Mouse (Mus musculus): ENCODE measurements around the gene Uqcrc1.
A peak's percentile ranks its signal among the peaks of the same experiment; 100 is the strongest.

Uqcrc1 gene

DNA sequence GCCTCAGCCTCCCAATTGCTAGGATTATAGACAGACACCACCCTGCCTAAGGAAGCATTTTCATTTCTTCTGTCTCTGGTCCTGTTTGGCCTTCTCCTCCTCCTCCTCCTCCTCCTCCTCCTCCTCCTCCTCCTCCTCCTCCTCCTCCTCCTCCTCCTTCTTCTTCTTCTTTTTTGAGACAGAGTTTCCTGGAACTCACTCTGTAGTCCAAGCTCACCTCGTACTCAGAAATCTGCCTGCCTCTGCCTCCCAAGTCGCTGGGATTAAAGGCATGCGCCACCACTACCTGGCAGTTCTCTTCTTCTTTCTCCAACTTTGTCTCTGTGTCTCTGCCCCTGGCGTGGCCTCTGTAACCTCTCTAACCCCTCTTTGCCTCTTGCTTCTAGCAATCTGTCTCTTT, 49.3 kb downstream of the Uqcrc1 start, which contains the start of gene Ucn2:
Gene Ucn2, plus strand, starts transcription at position 301 of the 400 bp plus-strand sequence.
- DNase-seq (ENCODE audit: low read depth, low spot score), result no peak

DNA sequence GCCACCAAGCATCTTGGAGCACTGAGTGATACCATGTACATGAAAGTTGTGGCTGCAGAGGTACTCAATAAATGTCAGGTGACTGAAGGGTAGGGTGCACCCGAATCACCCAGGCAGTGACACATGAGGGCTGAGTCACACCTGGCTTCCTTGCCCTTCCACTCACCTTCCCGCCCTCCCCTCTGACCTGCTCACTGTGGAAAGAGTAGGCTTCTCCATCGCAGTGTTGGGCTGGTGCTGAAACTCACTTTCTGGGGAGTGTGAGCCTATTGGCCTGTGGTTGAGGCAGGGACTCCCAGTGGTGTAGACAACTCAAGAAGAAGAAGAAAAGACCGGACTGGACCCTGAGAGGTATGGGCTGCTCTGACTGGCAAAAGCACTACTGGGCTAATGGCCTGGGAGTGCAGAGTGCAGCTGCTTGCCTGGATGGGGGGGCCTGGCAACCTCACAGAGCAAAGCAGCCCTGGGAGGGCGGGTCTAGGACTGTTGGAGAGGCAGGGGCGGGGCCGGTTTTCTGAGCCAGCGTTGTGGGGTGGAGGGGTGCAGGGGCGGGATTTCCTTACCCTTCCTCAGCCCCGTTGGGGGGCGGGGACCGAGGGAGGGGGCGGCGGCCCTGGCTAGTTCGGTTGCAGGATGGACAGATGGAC, 51.4 kb downstream of the Uqcrc1 start:
- no peak for DNase-seq (ENCODE audit: low read depth, low spot score)

DNA sequence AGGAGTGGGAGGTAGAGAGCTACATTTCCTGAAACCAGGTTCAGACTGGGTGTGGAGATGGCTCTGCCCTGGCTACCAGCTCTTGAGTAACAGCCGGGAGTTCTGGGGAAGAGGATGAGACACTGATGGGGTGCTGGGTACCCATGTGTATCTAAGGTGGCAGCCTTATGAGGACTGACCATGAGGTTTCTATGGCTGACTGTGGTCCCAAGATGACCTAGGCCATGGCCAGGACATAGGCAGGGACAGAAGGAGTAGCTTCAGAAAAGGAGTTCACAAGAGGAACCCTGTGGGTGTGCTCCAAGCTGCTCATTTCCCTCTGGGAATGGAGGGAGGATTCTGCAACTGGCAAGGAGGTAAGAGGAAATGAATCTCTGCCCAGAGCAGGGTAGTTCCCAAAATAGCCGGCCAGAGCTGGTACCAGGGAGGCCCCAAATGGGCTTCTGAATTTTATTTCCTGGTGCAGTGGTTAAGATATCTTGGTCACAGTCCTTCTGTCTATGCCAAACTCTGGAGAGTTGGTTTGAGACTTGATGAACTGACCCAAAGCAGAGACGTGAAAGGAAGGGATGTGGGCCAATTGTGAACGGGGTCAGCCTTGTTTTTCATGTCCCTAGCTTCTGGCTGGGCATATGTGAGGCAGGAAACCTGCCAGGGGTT, 53.5 kb downstream of the Uqcrc1 start:
- DNase-seq (ENCODE audit: low read depth, low spot score), result no peak

DNA sequence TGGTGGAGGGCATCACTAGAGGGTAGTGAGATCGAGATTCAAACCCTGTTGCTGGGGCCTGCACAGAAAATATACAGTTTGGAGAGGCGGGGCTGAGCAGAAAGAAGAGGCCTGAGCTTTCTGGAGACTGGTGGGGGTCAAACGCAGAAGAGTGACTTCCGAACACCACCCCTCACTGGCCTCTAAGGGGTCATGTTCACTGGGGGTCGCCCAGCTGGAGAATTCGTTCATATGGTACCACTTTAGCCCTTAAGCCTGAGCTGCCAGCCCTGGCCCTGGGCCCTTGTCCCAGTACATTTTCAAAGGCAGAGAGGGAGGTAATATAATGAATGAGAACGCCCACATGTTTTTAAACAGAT, 54.0 kb downstream of the Uqcrc1 start:
- DNase-seq (ENCODE audit: low read depth, low spot score), result no peak

DNA sequence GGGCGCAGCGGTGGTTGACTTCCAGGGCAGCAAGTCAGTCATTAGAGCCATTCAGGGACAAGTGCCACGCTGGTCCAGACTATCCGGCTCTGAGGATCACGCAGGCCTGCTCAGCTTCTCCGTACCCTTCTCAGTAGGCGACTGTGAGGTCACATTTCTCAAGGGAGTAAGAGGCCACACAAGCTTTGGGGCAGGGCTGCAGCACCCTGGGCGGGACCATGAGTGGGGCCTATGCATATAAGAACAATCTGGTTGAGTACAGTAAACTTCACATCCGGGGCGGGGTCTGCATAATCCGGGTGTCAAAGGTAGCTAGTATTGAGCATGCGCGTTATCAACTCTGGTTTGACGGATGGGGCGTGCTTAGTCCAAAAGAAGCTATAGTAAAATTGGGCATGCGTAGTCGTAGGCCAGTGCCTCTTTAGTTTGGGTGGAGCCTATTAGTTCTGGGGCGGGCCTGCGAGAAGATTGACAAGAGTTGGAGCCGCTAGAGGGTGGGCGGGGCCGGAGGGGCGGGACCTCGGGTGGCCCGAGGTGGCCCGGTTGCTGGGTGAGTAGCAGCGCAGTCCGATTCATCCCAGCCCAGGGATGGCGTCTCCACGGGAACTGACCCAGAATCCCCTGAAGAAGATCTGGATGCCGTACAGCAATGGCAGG, 55.1 kb downstream of the Uqcrc1 start, which contains the start of gene Pfkfb4:
Gene Pfkfb4, plus strand, starts transcription at position 351 of the 657 bp plus-strand sequence.
- peak; percentile 94 for DNase-seq (ENCODE audit: low read depth, low spot score)

DNA sequence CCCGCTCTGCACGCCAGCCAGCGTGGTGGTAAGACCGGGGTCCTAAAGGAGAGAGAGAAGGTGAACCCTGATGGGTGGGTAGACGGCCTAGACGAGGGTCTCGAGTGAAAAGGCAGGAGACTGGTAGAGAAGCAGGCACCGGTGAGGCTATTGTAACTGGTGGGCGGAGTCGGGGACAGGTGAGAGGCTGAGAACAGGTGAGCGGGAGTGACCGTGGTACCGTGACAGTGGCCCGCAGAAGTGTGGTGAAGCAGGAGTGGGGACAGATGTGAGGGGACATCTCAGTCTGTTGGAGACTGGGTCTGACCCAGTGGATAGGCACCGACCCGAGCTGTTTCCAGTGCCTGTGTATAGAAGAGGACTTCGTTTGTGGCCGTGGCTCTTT, 55.6 kb downstream of the Uqcrc1 start:
- no peak for DNase-seq (ENCODE audit: low read depth, low spot score)

DNA sequence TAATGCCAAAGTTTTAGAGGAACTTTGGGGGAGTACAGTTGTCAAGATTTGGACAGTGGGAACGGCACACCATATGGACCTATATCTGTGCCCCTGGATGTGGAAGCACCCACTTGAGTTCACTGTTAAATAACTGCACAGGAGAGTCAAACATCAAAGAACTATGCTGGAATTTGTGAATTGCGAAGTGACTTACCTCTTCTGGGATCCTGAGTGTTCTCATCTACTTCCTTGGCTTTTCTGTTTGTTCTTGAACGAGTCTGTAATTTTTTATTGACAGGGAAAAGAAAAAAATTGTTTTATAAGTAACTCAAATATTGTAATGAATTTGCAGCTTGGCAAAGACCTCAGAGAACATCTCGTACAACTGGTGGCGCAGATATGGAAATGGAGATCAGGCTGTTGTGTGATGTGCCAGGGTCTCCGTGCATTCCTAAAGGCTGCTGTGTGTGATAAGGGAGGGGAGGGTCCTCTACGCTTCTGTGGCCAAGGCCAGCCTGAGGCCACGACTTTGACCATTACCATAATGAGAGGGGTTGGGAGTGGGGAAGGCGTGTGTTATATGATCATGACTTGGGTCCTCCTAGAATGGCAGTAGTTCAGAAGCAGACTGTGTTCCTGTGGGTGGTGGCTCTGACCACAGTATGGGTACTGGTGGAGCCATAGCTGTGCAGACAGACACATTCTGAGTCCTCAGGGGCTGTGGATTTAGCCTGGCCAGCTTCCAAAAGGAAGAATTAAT, 56.4 kb downstream of the Uqcrc1 start:
- no peak for DNase-seq (ENCODE audit: low read depth, low spot score)

DNA sequence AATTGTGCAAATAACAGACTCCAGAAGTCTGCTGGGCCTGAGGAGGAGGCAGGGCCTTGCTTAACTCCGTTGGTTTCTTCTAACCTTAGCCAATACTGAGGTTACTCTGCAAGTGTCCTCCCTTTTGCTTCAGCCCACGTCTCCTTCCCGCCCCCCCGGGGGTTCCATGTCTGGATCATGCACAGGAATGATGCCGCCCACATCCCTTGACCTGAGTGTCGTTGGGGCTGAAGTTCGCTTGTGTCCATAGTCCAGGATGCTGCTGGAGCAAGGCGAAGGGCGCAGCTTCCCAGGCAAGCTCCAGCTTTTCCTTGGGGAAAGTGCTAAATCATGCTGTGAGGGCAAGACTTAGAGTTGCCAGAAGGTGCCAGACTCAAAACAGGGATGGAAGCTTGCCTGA, 60.0 kb downstream of the Uqcrc1 start:
- no peak for DNase-seq (ENCODE audit: low read depth, low spot score)

DNA sequence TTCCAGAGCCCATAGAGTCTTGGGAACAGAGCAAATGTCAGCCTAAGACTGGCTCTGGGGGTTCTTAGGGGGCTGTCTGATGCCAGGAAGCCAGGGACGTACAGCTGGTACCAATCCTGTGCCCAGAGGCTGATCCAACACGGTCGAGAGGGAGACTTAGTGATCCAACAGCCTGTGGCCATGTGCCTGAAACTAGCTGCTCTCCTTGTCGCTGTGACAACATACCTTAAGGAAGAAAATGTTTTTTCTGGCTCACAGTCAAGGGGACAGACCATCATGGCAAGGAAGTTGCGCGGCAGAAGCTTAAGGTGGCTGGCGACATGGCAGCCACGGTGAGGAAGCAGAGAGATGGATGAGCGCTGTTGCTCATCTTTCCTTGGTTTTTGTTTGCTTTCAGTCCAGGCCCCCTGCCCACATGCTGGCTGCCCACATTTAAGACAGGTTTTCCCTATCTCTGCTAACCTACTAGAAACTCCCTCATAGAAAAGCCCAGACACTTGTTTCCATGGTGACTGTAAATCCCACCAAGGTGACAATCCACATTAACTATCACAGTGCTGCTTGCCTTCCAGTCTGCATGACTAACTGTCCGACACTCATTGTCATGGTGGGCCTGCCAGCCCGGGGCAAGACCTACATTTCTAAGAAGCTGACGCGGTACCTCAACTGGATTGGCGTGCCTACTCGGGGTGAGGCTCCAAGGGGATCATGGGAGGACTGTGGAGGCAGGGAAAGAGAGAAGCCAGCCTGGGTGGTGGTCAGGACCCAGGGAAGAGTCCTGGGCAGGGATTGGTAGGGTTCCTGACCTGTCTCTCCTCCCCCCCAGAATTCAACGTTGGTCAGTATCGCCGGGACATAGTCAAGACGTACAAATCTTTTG, 62.1 kb downstream of the Uqcrc1 start:
- DNase-seq (ENCODE audit: low read depth, low spot score), result no peak

DNA sequence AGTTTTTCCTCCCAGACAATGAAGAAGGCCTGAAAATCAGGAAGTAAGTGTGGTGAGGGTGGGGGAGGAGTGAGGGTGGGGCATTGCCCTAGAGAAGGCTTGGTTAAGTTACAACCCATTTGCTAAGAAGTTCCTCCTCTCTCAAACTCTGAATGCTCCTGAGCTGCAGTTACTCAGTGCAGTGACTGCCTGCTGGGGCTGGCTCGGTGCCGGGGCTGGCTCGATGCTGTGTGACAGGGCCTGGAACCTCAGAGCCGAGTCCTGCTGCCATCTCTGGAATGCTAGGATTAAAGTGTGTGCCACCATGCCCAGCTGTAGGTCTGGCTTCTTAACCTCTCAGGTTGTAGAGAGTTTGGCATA, 62.7 kb downstream of the Uqcrc1 start:
- DNase-seq (ENCODE audit: low read depth, low spot score), result no peak

All from WW6 (cell line).